Mouse (Mus musculus) kidney, embryonic 16.5 days (tissue): ENCODE results near the gene Htr2b. TPM values are rescaled to one million over a fixed set of nuclear protein-coding genes. Genes with fewer than 3 reads are reported as not detected.

Experiments
- ATAC-seq: fragments of 200-750 bp; cut with Nextera tagmentation; 2 replicates; pipeline ENCODE4 v1.8.0; 2017; ENCODE audit warnings: moderate TSS enrichment; ENCODE audit not compliant: low FRiP score, low TSS enrichment
- H3K27ac ChIP-seq: fragments of 300-500 bp; sonication (generic); 2 replicates; pipeline ENCODE4 v1.5.1; 2014; ENCODE audit warnings: low read length
- H3K27me3 ChIP-seq: fragments of 300-500 bp; sonication (generic); 2 replicates; pipeline ENCODE4 v1.6.1; 2014; ENCODE audit warnings: low read length, control low read depth, mixed read lengths; ENCODE audit not compliant: insufficient read depth
- H3K36me3 ChIP-seq: fragments of 300-500 bp; sonication (generic); 2 replicates; pipeline ENCODE4 v1.6.1; 2014; ENCODE audit warnings: low read length, control low read depth, mixed read lengths; ENCODE audit not compliant: insufficient read depth
- H3K4me1 ChIP-seq: fragments of 300-500 bp; sonication (generic); 2 replicates; pipeline ENCODE4 v1.6.1; 2014; ENCODE audit warnings: low read length, control low read depth, mixed read lengths; ENCODE audit not compliant: insufficient read depth
- H3K4me2 ChIP-seq: fragments of 300-500 bp; sonication (generic); replicated peaks from 2 replicates; pipeline ENCODE4 v1.6.1; 2014; ENCODE audit warnings: low read depth, low read length
- H3K4me3 ChIP-seq: fragments of 300-500 bp; sonication (generic); 2 replicates; pipeline ENCODE4 v1.5.1; 2014; ENCODE audit warnings: mild to moderate bottlenecking, low read length
- H3K9ac ChIP-seq: fragments of 300-500 bp; sonication (generic); replicated peaks from 2 replicates; pipeline ENCODE4 v1.6.1; 2014; ENCODE audit warnings: low read length
- H3K9me3 ChIP-seq: fragments of 300-500 bp; sonication (generic); 2 replicates; pipeline ENCODE4 v1.6.1; 2016; ENCODE audit warnings: low read length, control low read depth
- WGBS: fragments of 180-500 bp; shearing (Covaris S2); extraction: QIAGEN DNeasy Blood & Tissue Kit; methylation state at CpG from one replicate; pipeline ENCODE4 v1.1.7; 2014; 5-methylcytosine and 5-hydroxymethylcytosine counted together
- polyA plus RNA-seq: library from polyadenylated mRNA; unstranded; fragments of >200 nt; fragmentation: Nextera tagmentation; extraction: Ambion mirVana; gene quantifications from 2 replicates; pipeline ENCODE4 v1.2.1, GENCODE M21; 2015

Htr2b gene
- polyA plus RNA-seq, 1 experiment from 2014 or later = 0.60 TPM

GRCm38 (mm10) chr1:86150929-86151328 lies 39.2 kb upstream of the Htr2b start:
- H3K9me3 ChIP-seq = no peaks in the 10 kb centered on the region
- no peak overlapping the region for H3K4me3 ChIP-seq
- 82% methylated on average over 6 of the region's 6 CpGs for WGBS
- no peaks in the 10 kb centered on the region for H3K36me3 ChIP-seq
- peaks cover 7% of the 10 kb centered on the region for H3K4me1 ChIP-seq
- no peak for ATAC-seq
- no peaks in the 10 kb centered on the region for H3K27me3 ChIP-seq
- H3K4me2 ChIP-seq = no peak overlapping the region
- no peak overlapping the region for H3K9ac ChIP-seq
- no peak overlapping the region for H3K27ac ChIP-seq

GRCm38 (mm10) chr1:86148161-86148560 lies 36.4 kb upstream of the Htr2b start:
- no peak for ATAC-seq
- no peaks in the 10 kb centered on the region for H3K27me3 ChIP-seq

DNA sequence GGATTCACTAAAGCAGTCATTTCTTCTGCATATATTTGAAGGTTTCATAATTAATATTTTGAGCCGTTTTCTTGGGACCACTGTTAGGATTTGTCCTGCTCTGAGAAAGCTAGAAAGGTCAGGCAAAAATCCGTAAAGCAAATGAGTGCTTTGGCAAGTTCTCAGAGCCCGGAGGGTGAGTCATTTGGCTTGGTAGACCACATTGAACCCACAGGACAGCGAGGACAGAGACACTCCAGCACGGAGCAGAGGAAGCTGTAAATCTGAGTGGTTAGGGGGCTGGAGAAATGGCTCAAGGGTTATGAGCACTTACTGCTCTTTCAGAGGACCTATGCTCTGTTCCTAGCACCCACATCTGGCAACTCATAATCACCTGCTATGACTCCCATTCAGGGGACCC lies 35.8 kb upstream of the Htr2b start:
- Histone ChIP-seq H3K9me3 (no peaks in the 10 kb centered on the region), H3K9ac (no peak overlapping the region), H3K4me3 (no peak overlapping the region), H3K27me3 (no peaks in the 10 kb centered on the region), H3K4me2 (no peak overlapping the region), H3K27ac (no peak overlapping the region), H3K36me3 (no peaks in the 10 kb centered on the region), H3K4me1 (no peaks in the 10 kb centered on the region)
- 70% methylated on average over 5 of the region's 5 CpGs for WGBS
- no peak for ATAC-seq

More at GRCm38 (mm10) chr1:86148161-86148560, 36.4 kb upstream of the Htr2b start:
- Histone ChIP-seq H3K4me3 (no peak overlapping the region), H3K4me1 (no peaks in the 10 kb centered on the region), H3K9me3 (no peaks in the 10 kb centered on the region), H3K27ac (no peak overlapping the region), H3K4me2 (no peak overlapping the region), H3K36me3 (no peaks in the 10 kb centered on the region), H3K9ac (no peak overlapping the region)
- 79% methylated on average over 9 of the region's 9 CpGs for WGBS

GRCm38 (mm10) chr1:86146293-86146692 lies 34.5 kb upstream of the Htr2b start:
- Histone ChIP-seq H3K9ac (no peak overlapping the region), H3K27me3 (no peaks in the 10 kb centered on the region), H3K27ac (no peak overlapping the region), H3K36me3 (no peaks in the 10 kb centered on the region), H3K9me3 (no peaks in the 10 kb centered on the region), H3K4me1 (no peaks in the 10 kb centered on the region), H3K4me2 (no peak overlapping the region), H3K4me3 (no peak overlapping the region)
- no peak for ATAC-seq
- WGBS = 69% methylated on average over 5 of the region's 5 CpGs

DNA sequence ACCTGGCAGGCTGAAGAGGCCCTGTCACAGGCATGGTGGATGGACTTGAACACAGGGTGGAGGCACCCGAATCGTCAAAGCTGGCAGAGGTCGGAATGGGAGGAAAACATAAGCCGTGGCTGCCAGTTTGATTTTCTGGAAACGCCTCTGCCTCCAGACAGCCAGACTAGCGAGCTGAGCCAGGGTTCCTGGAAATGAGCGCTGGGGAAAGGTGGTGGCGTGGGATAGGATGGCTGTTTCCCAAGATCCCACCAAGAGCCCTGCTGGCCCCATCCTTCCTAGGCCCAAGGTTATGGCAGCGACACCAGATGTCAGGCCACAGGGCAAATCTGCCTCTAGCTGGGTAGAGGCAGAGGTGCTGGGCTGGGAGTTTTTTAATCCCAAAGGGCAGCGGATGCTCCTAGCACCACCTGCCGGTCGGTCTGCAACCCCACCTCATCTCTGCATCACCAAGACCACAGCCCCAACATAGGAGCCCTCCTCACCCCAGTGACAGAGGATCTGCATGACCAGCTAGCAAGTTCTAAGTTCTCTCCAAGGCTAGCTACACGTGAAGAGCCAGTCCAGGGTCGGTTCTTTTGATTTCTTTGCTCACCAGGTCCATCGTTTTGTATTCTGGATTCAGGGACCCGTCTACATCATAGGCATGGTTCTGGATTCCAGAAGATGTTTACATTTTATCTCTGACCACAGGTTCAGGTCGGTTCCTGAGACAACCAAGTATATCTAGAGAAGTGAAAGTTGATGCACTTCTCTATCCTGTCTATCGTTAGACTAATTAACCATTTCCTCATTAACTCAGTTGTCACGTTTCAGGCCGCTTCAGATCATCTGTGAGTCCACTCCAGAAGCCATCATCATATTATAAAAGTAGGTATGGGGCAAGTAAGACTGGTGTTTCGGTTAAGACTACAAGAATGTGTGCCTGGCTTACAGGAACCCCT lies 32.5 kb upstream of the Htr2b start:
- no peak overlapping the region for H3K4me2 ChIP-seq
- H3K9ac ChIP-seq = no peak overlapping the region
- 78% methylated on average over 21 of the region's 21 CpGs for WGBS
- no peaks in the 10 kb centered on the region for H3K4me1 ChIP-seq
- no peak overlapping the region for H3K4me3 ChIP-seq
- H3K27me3 ChIP-seq = no peaks in the 10 kb centered on the region
- H3K9me3 ChIP-seq = no peaks in the 10 kb centered on the region
- no peak overlapping the region for H3K27ac ChIP-seq
- no peak for ATAC-seq
- H3K36me3 ChIP-seq = peaks cover 7% of the 10 kb centered on the region; the same call in 1 of the 2 replicates

DNA sequence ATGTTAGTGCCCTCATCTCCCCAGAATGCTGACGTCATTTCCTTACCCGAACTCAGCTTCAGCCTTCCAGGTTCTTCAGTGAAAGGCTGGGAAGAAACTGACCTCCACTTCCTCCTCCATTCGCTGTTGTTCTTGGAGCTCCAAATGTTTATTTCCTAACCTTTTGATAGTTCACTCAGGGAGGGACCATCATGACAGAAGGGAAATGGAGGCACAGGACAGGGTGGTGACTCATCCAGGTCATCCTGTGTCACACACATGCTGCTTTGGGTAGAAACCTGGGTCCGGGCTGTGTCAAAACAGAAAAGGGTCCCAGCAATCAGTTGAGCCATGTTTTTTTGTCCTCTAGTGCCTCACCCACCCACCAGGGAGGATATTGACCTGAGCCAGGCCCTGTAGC lies 31.4 kb upstream of the Htr2b start:
- Histone ChIP-seq H3K9me3 (no peaks in the 10 kb centered on the region), H3K36me3 (peaks cover 12% of the 10 kb centered on the region), H3K9ac (no peak overlapping the region), H3K27ac (no peak overlapping the region), H3K27me3 (no peaks in the 10 kb centered on the region), H3K4me2 (no peak overlapping the region), H3K4me1 (no peaks in the 10 kb centered on the region), H3K4me3 (no peak overlapping the region)
- no peak for ATAC-seq
- WGBS = 71% methylated on average over 4 of the region's 4 CpGs

GRCm38 (mm10) chr1:86141081-86141480 lies 29.3 kb upstream of the Htr2b start:
- no peaks in the 10 kb centered on the region for H3K4me1 ChIP-seq
- no peaks in the 10 kb centered on the region for H3K27me3 ChIP-seq
- 90% methylated on average over 3 of the region's 3 CpGs for WGBS
- no peak for ATAC-seq
- no peak overlapping the region for H3K4me3 ChIP-seq
- H3K27ac ChIP-seq = no peak overlapping the region
- no peak overlapping the region for H3K9ac ChIP-seq
- no peak overlapping the region for H3K4me2 ChIP-seq
- H3K36me3 ChIP-seq = peaks cover 25% of the 10 kb centered on the region
- H3K9me3 ChIP-seq = no peaks in the 10 kb centered on the region

GRCm38 (mm10) chr1:86135315-86135714 lies 23.5 kb upstream of the Htr2b start:
- no peaks in the 10 kb centered on the region for H3K9me3 ChIP-seq
- 89% methylated on average over 6 of the region's 6 CpGs for WGBS
- ATAC-seq = no peak

DNA sequence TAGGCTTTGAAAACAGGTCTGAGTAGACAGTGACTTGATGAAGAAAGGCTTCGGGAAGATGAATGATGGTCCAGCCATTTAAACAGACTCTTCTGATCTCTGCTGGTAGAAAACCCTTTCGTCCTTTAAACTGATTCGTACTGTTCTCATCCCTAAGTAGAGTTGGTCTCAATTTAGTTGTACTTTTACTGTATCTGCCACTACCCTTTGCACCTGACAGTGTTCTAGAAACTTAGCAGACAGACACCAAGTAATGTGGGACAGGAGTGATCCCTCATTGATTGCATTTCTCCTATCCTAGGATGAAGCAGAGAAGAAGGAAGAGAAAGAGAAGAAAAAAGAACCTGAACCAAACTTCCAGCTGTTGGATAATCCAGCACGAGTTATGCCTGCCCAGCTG lies 21.6 kb upstream of the Htr2b start, which contains the start of gene Gm21972:
Gene Gm21972 (plus strand): TSS at position 301 of the 400 bp plus-strand sequence.
- no peaks in the 10 kb centered on the region for H3K4me1 ChIP-seq
- no peak within 1 kb of the TSS for H3K4me2 ChIP-seq
- H3K27me3 ChIP-seq = no peaks in the 10 kb centered on the region
- no peak within 1 kb of the TSS for H3K4me3 ChIP-seq
- ATAC-seq = no peak
- H3K9me3 ChIP-seq = no peaks in the 10 kb centered on the region
- peaks cover 67% of the 10 kb centered on the region for H3K36me3 ChIP-seq
- H3K9ac ChIP-seq = no peak within 1 kb of the TSS
- 94% methylated on average over 4 of the region's 4 CpGs for WGBS
- H3K27ac ChIP-seq = no peak within 1 kb of the TSS

More at GRCm38 (mm10) chr1:86135315-86135714, 23.5 kb upstream of the Htr2b start:
- H3K9ac ChIP-seq = no peak overlapping the region
- no peaks in the 10 kb centered on the region for H3K4me1 ChIP-seq
- H3K4me3 ChIP-seq = no peak overlapping the region
- no peaks in the 10 kb centered on the region for H3K27me3 ChIP-seq
- H3K27ac ChIP-seq = no peak overlapping the region
- H3K36me3 ChIP-seq = peaks cover 58% of the 10 kb centered on the region
- H3K4me2 ChIP-seq = no peak overlapping the region

DNA sequence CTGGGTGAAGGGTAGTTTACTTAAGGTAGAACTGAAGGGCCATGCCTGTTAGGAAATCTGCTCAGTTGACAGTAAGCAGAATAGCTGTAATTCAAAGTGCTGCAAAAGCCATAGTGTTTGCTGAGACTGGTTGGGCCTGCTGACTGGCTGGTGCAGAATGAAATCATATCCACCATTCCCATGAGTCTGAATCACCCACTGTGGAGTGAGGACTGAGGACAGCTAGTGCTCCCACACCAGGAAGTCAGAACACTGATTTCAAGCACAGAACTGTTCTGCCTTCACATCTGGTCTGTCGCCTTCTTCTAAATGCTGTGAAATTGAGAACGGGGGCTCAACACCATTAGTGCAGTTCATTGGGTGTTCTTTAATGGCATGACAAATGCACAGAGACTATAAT lies 14.3 kb upstream of the Htr2b start:
- no peaks in the 10 kb centered on the region for H3K4me1 ChIP-seq
- no peaks in the 10 kb centered on the region for H3K27me3 ChIP-seq
- H3K4me3 ChIP-seq = no peak overlapping the region
- no peak for ATAC-seq
- H3K27ac ChIP-seq = no peak overlapping the region
- H3K4me2 ChIP-seq = no peak overlapping the region
- 92% methylated on average over 2 of the region's 2 CpGs for WGBS
- no peak overlapping the region for H3K9ac ChIP-seq
- H3K9me3 ChIP-seq = no peaks in the 10 kb centered on the region
- peaks cover 65% of the 10 kb centered on the region for H3K36me3 ChIP-seq
